Mouse (Mus musculus): ENCODE results near the gene Exog. TPM values are rescaled to one million over a fixed set of nuclear protein-coding genes. Genes with fewer than 3 reads are reported as not detected.
A peak's percentile ranks its signal among the peaks of the same experiment; 100 is the strongest.

Gene Exog
- polyA plus RNA-seq, 1 experiment from 2014 or later, result 32.1 TPM

DNA sequence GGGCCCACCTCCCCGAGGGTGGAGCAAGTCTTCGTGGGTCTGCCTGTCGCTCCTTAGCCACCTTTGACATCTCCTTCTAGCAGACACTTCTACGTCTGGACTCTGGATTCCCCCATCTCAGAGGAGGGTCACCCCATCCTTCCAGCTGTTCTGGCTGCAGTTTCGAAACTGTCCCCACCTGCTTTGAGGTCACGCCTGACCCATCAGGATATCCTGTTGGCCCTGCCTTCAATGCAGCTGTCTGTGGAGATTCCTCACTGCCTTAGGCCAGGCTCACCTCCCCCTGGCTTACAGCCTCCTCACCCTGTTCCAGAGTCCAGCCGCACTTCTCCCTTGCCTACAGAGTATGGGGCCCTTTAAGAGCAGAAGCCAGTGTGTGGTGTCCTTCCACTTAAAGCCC lies 54.1 kb downstream of the Exog start:
- Histone ChIP-seq H3K9me3 (ENCODE audit: low read depth, low read length) (no peaks in the 10 kb centered on the region), H3K36me3 (ENCODE audit: insufficient read depth) (no peaks in the 10 kb centered on the region), H3K4me2 (no peak overlapping the region), H3K9ac (no peak overlapping the region), H3K27ac (ENCODE audit: low read depth) (no peak overlapping the region), H3K4me3 (ENCODE audit: low read depth, low read length) (no peak overlapping the region), H3K27me3 (ENCODE audit: insufficient read depth, low read length) (no peaks in the 10 kb centered on the region), H3K4me1 (ENCODE audit: insufficient read depth) (peaks cover 6% of the 10 kb centered on the region; the same call in 1 of the 2 replicates)
- 73% methylated on average over 7 of the region's 7 CpGs for WGBS
- DNase-seq (no peak), ATAC-seq (ENCODE audit: insufficient read depth) (no peak)
- no peak for TF ChIP-seq CTCF (IDR thresholded peaks at IDR 0.05; ENCODE audit: low read depth)

DNA sequence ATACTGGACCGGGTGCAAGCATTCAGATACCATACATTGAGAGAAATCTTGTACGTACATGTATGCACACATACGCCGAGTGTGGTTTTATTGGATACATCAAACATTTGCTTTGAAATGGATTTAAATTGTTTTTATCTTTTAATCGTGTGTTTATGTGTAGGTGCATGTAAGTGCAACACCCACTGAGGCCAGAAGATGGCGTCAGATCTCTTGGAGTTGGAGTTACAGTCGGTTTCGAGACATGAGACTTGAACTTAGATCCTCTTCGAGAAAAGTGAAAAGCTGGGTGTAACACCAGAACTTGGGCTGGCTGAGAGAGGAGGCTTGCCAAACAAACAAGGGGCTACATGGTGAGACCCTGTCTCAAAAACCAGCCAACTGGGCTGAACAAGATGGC lies 58.9 kb downstream of the Exog start:
- Histone ChIP-seq H3K4me1 (ENCODE audit: insufficient read depth) (no peaks in the 10 kb centered on the region), H3K27ac (ENCODE audit: low read depth) (no peak overlapping the region), H3K4me3 (ENCODE audit: low read depth, low read length) (no peak overlapping the region), H3K9ac (no peak overlapping the region), H3K27me3 (ENCODE audit: insufficient read depth, low read length) (no peaks in the 10 kb centered on the region), H3K36me3 (ENCODE audit: insufficient read depth) (no peaks in the 10 kb centered on the region), H3K4me2 (no peak overlapping the region), H3K9me3 (ENCODE audit: low read depth, low read length) (0 out of 2 replicates have a peak, but pooled peaks cover 3% of the 10 kb centered on the region)
- ATAC-seq (ENCODE audit: insufficient read depth) (no peak), DNase-seq (no peak)
- 0 out of 2 replicates have a peak, but pooled peaks have one; percentile 11 for TF ChIP-seq CTCF (IDR thresholded peaks at IDR 0.05; ENCODE audit: low read depth)
- WGBS, result 89% methylated on average over 9 of the region's 9 CpGs

DNA sequence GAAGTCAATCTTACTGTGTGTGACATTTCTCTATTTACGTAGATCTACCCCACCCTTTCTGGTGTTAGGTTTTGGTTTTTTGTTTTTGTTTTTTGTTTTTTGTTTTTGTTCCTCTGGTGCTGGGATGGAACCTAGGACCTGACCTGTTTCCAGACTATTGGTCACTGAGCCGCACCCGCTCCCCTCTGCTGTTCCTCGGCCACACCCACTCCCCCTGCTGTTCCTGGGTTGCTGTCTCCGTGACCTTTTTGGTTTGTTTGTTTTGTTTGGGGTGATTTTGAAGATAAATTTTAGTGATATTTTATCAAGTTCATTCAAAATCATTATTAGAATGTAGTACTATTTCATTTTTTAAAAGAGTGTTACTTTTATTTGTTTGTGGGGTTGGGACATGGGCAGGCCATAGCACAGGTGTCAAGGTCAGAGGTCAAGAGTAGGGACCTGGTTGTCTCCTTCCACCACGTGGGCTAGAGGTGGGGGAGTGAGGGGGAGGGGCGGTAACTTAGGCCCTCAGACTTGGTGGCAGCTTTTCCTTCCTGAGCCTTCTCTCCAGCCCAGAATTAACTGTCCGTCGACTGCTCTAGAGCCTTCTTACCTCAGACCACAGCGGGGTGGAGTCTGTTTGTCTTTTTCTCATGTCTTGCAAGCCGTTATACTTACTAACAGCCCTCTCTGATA lies 60.4 kb downstream of the Exog start:
- Histone ChIP-seq H3K4me2 (no peak overlapping the region), H3K4me3 (ENCODE audit: low read depth, low read length) (no peak overlapping the region), H3K36me3 (ENCODE audit: insufficient read depth) (no peaks in the 10 kb centered on the region), H3K27ac (ENCODE audit: low read depth) (no peak overlapping the region), H3K4me1 (ENCODE audit: insufficient read depth) (no peaks in the 10 kb centered on the region), H3K27me3 (ENCODE audit: insufficient read depth, low read length) (no peaks in the 10 kb centered on the region), H3K9ac (no peak overlapping the region), H3K9me3 (ENCODE audit: low read depth, low read length) (0 out of 2 replicates have a peak, but pooled peaks cover 3% of the 10 kb centered on the region)
- TF ChIP-seq CTCF (IDR thresholded peaks at IDR 0.05; ENCODE audit: low read depth), result no peak
- 63% methylated on average over 11 of the region's 11 CpGs for WGBS
- ATAC-seq (ENCODE audit: insufficient read depth) (no peak), DNase-seq (no peak)

DNA sequence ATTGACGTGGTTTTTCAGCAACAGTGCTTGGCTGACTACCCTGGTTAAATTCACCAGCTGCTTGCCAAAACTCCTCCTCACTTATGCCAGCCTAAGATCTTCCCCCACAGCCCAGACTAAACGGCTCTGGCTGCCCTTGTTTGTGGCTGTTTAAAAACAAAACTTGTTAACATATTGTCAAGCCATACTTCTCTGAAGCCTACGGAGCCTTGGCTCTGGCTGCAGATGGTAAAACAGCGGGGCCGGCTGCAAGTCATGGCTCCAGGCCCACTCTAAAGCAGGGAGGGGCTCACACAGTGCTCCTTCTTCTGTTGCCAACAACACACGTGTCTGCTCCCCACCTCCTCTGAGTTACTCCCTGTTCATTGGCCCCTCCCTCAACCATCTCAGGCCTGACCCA lies 66.2 kb downstream of the Exog start:
- Histone ChIP-seq H3K9me3 (ENCODE audit: low read depth, low read length) (0 out of 2 replicates have a peak, but pooled peaks cover 3% of the 10 kb centered on the region), H3K4me1 (ENCODE audit: insufficient read depth) (no peaks in the 10 kb centered on the region), H3K4me3 (ENCODE audit: low read depth, low read length) (no peak overlapping the region), H3K27ac (ENCODE audit: low read depth) (no peak overlapping the region), H3K4me2 (no peak overlapping the region), H3K9ac (no peak overlapping the region), H3K36me3 (ENCODE audit: insufficient read depth) (no peaks in the 10 kb centered on the region), H3K27me3 (ENCODE audit: insufficient read depth, low read length) (no peaks in the 10 kb centered on the region)
- peak; percentile 73 for ATAC-seq (ENCODE audit: insufficient read depth)
- 42% methylated on average over 6 of the region's 6 CpGs for WGBS
- no peak for TF ChIP-seq CTCF (IDR thresholded peaks at IDR 0.05; ENCODE audit: low read depth)
- DNase-seq, result peak; percentile 48

DNA sequence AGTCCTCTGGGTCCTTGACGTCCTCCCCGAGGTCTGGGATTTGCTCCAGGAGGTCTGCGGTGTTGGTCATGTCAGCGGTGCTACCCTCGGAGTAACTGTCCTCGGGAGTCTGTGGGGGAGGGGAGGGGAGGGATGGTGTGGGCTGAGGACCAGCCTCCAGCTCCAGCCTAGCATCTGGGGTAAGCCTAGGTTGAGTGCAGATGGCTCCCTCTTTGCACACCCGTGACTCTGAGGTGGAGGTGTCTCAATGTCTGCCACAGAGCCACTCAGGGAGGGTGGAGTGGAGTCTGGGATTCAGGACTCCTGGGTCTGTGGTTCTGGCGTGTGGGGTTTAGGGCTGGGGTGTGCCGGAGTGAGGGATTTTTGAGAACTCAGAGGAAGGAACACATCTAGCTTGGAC lies 68.2 kb downstream of the Exog start:
- Histone ChIP-seq H3K4me1 (ENCODE audit: insufficient read depth) (no peaks in the 10 kb centered on the region), H3K36me3 (ENCODE audit: insufficient read depth) (no peaks in the 10 kb centered on the region), H3K9ac (no peak overlapping the region), H3K9me3 (ENCODE audit: low read depth, low read length) (no peaks in the 10 kb centered on the region), H3K4me3 (ENCODE audit: low read depth, low read length) (no peak overlapping the region), H3K27ac (ENCODE audit: low read depth) (no peak overlapping the region), H3K4me2 (no peak overlapping the region), H3K27me3 (ENCODE audit: insufficient read depth, low read length) (0 out of 2 replicates have a peak, but pooled peaks cover 5% of the 10 kb centered on the region)
- DNase-seq (no peak), ATAC-seq (ENCODE audit: insufficient read depth) (no peak)
- WGBS, result 81% methylated on average over 9 of the region's 9 CpGs
- TF ChIP-seq CTCF (IDR thresholded peaks at IDR 0.05; ENCODE audit: low read depth), result no peak

DNA sequence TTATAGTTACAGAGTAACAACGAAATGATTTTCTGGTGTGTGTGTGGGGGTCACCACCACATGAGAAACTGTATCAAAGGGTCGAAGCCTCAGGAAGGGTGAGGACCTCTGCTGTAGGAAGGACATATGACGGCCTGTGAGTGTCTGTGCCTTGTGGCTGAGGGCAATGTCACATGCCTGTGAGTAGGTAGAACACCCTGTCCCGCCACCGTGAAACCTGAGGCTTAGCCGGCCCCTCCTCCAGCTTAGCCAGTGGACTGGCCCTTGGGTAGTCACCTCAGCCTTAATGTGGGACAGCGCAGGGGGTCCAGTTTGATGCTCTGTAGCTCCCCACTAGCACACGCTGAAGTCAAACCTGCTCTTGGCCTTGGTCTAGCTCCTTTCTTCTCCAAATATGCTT lies 69.1 kb downstream of the Exog start:
- H3K27ac ChIP-seq (ENCODE audit: low read depth), result no peak overlapping the region
- H3K36me3 ChIP-seq (ENCODE audit: insufficient read depth), result no peaks in the 10 kb centered on the region
- WGBS, result 84% methylated on average over 8 of the region's 8 CpGs
- no peak overlapping the region for H3K4me3 ChIP-seq (ENCODE audit: low read depth, low read length)
- H3K4me2 ChIP-seq, result no peak overlapping the region
- no peak for ATAC-seq (ENCODE audit: insufficient read depth)
- no peaks in the 10 kb centered on the region for H3K4me1 ChIP-seq (ENCODE audit: insufficient read depth)
- H3K9me3 ChIP-seq (ENCODE audit: low read depth, low read length), result no peaks in the 10 kb centered on the region
- TF ChIP-seq CTCF (IDR thresholded peaks at IDR 0.05; ENCODE audit: low read depth), result no peak
- H3K9ac ChIP-seq, result no peak overlapping the region
- no peak for DNase-seq
- 0 out of 2 replicates have a peak, but pooled peaks cover 5% of the 10 kb centered on the region for H3K27me3 ChIP-seq (ENCODE audit: insufficient read depth, low read length)

DNA sequence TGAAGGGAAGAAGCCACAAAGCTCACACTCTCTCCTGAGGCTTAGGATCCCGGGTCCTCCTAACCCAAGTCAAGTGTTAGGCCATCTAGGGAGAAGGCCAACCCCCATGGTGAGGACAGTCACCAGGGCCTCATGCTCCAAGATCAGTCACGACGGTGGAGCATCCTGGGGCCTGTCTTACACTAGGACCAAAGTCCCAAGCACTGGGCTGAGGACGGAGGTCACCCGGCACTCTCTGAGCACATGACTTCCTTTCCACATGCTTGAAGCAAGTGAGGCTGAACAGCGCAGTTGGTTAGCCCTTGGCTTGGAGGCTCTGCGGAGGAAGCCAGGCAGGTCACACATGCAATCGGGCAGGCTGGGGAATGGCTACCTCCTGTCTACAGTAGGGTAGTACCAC lies 70.2 kb downstream of the Exog start:
- Histone ChIP-seq H3K9me3 (ENCODE audit: low read depth, low read length) (no peaks in the 10 kb centered on the region), H3K27me3 (ENCODE audit: insufficient read depth, low read length) (0 out of 2 replicates have a peak, but pooled peaks cover 5% of the 10 kb centered on the region), H3K27ac (ENCODE audit: low read depth) (no peak overlapping the region), H3K9ac (no peak overlapping the region), H3K4me3 (ENCODE audit: low read depth, low read length) (no peak overlapping the region), H3K4me2 (no peak overlapping the region), H3K4me1 (ENCODE audit: insufficient read depth) (no peaks in the 10 kb centered on the region), H3K36me3 (ENCODE audit: insufficient read depth) (no peaks in the 10 kb centered on the region)
- 81% methylated on average over 8 of the region's 8 CpGs for WGBS
- no peak for TF ChIP-seq CTCF (IDR thresholded peaks at IDR 0.05; ENCODE audit: low read depth)
- DNase-seq (no peak), ATAC-seq (ENCODE audit: insufficient read depth) (no peak)

Other genes with a start within 250 kb of the Exog start
- not detected in 2 replicates for gene Slc22a13, start 235.8 kb upstream of the Exog start, polyA plus RNA-seq (2014; fragmentation: Nextera tagmentation; extraction: Ambion mirVana)
- 13.3 and 14.4 TPM in 2 replicates for gene Oxsr1, start 122.5 kb upstream of the Exog start, polyA plus RNA-seq (2014; fragmentation: Nextera tagmentation; extraction: Ambion mirVana)
- gene Acaa1a, start 105.3 kb upstream of the Exog start, polyA plus RNA-seq (2014; fragmentation: Nextera tagmentation; extraction: Ambion mirVana), result 80.4 and 87.1 TPM in 2 replicates
- 21.8 and 24.5 TPM in 2 replicates for gene Myd88, start 103.5 kb upstream of the Exog start, polyA plus RNA-seq (2014; fragmentation: Nextera tagmentation; extraction: Ambion mirVana)
- gene Xylb, start 87.6 kb upstream of the Exog start, polyA plus RNA-seq (2014; fragmentation: Nextera tagmentation; extraction: Ambion mirVana), result 5.7 and 7.9 TPM in 2 replicates
- 0.35 TPM in 1 of 2 replicates, not detected in the other for gene Slc22a14, start 79.4 kb upstream of the Exog start, polyA plus RNA-seq (2014; fragmentation: Nextera tagmentation; extraction: Ambion mirVana)
- gene Acvr2b, start 42.8 kb upstream of the Exog start, polyA plus RNA-seq (2014; fragmentation: Nextera tagmentation; extraction: Ambion mirVana), result 22.7 and 28.2 TPM in 2 replicates
- 0.76 and 0.95 TPM in 2 replicates for gene Scn5a, start 134.1 kb downstream of the Exog start, polyA plus RNA-seq (2014; fragmentation: Nextera tagmentation; extraction: Ambion mirVana)